Mouse (Mus musculus) spleen, adult 2 months (tissue): Measurements from ENCODE around the gene Rbm3. TPM values are rescaled to one million over a fixed set of nuclear protein-coding genes. Genes with fewer than 3 reads are reported as not detected.
"Not testable (repeated sequence)": the region's sequence is repeated elsewhere in the genome, so short reads cannot be mapped to it uniquely, and the experiment has no call there.

ENCODE experiments used
- DNase-seq, 2 experiments: peaks; one replicate each; pipeline versions ENCODE4 v3.0.0 to v3.0.0-alpha.2; 2012 to 2021; ENCODE audit warnings: low spot score in 2 of 2, low read depth in 1 of 2
- H3K27ac ChIP-seq: fragments of 200-500 bp; 2 replicates; pipeline ENCODE4 v1.5.1; 2012; ENCODE audit warnings: low read length, inconsistent platforms; ENCODE audit not compliant: insufficient read depth
- H3K27me3 ChIP-seq: fragments of 200-500 bp; 2 replicates; pipeline ENCODE4 v1.6.1; 2012; ENCODE audit warnings: mild to moderate bottlenecking, moderate library complexity, low read length, inconsistent platforms; ENCODE audit not compliant: control insufficient read depth, insufficient read depth
- H3K36me3 ChIP-seq: fragments of 200-500 bp; 2 replicates; pipeline ENCODE4 v1.6.1; 2012; ENCODE audit warnings: mild to moderate bottlenecking, low read length, inconsistent platforms; ENCODE audit not compliant: control insufficient read depth, insufficient read depth
- H3K4me1 ChIP-seq: fragments of 200-500 bp; 2 replicates; pipeline ENCODE4 v1.6.1; 2011; ENCODE audit warnings: inconsistent platforms; ENCODE audit not compliant: control insufficient read depth, insufficient read depth, insufficient read length
- H3K4me3 ChIP-seq: fragments of 200-500 bp; 2 replicates; pipeline ENCODE4 v1.5.1; 2011; ENCODE audit warnings: mild to moderate bottlenecking, inconsistent platforms; ENCODE audit not compliant: insufficient read depth, insufficient read length; ENCODE audit errors: extremely low read depth
- CTCF ChIP-seq: fragments of 200-500 bp; IDR thresholded peaks from 2 replicates; pipeline ENCODE4 v1.5.1; 2011; ENCODE audit warnings: mild to moderate bottlenecking, inconsistent platforms; ENCODE audit not compliant: insufficient read depth, insufficient read length, insufficient replicate concordance; ENCODE audit errors: extremely low read depth
- POLR2A ChIP-seq: fragments of 200-500 bp; IDR thresholded peaks from 2 replicates; pipeline ENCODE4 v1.6.1; 2011; ENCODE audit warnings: low read depth, low read length, inconsistent platforms
- WGBS: fragments of 180-500 bp; shearing (Covaris S2); methylation state at CpG from one replicate; pipeline ENCODE4 v1.1.7; 2018; 5-methylcytosine and 5-hydroxymethylcytosine counted together
- polyA plus RNA-seq: library from polyadenylated mRNA; depleted of rRNA; stranded (reverse); fragments of >200 nt; gene quantifications from 2 replicates; pipeline ENCODE4 v1.2.3, GENCODE M21; 2012

Rbm3 gene
- polyA plus RNA-seq, 1 experiment = 95.6 TPM

DNA sequence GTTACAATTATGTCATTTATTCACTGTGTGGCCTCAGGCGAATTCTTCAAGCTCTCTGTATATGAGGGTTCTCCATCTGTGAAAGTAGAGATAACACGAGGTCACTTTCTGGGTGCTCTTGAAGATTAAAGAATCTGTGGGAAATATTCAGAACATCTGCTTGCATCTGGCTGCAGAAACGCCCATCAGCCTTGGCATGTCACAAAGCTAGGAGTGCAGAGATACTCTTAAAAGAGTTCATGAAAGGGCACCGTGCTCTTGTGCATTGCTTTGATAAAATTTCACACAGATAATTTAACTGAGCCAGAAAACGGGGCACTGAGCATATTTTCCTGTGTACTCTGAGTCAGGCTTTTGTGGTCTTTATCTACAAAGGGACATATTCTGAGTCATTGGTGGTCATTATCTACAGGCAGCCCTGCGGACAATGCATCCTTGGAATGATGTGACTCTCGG is 43.4 kb downstream of the Rbm3 start:
- H3K27me3 ChIP-seq = no peaks in the 10 kb centered on the region
- H3K36me3 ChIP-seq = no peaks in the 10 kb centered on the region
- H3K4me3 ChIP-seq = no peak overlapping the region
- WGBS = 64% methylated on average over 7 of the region's 7 CpGs
- no peak overlapping the region for H3K27ac ChIP-seq
- no peak for DNase-seq
- no peaks in the 10 kb centered on the region for H3K4me1 ChIP-seq
- no peak for TF ChIP-seq CTCF
- no peak for TF ChIP-seq POLR2A

DNA sequence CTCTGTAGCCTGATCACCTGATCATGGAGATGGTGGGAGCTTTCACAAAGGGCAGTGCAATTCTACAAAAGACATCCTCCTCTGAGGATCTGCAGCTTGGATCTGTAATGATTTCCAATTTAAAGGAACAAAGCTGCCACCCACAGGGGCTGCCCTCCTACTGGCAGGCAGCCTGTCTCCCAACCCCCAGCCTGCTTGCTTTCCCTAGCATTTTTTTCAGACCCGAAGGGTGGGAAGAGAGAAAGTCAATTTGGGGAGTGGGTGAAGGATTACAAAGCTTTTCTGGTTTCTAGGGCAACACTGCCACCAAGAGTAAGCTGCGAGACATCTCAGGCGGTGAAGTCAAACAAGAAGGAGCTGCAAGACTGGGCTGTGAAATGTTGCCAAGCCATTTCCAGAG is 44.7 kb downstream of the Rbm3 start:
- H3K36me3 ChIP-seq = no peaks in the 10 kb centered on the region
- TF ChIP-seq CTCF (no peak), POLR2A (no peak)
- no peak overlapping the region for H3K27ac ChIP-seq
- no peaks in the 10 kb centered on the region for H3K27me3 ChIP-seq
- no peaks in the 10 kb centered on the region for H3K4me1 ChIP-seq
- no peak overlapping the region for H3K4me3 ChIP-seq
- DNase-seq = no peak
- WGBS = 49% methylated on average over 3 of the region's 3 CpGs

DNA sequence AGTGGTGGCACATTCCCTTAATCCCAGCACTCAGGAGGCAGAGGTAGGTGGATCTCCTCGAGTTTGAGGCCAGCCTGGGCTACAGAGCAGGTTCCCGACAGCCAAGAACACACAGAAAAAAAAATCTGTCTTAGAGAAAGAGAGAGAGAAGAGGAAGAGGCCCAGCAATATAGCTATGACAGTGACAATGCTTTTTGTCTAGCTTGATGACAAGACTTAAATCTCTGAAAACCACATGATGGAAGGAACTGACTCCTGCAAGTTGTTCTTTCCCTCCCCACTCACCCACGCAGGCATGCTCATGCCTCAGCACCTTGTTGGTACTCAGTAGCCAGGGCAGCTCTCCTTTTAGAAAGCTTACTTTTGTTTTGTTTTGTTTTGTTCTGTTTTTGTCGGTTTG is 46.2 kb downstream of the Rbm3 start:
- 37% methylated on average over 4 of the region's 4 CpGs for WGBS
- no peak overlapping the region for H3K27ac ChIP-seq

DNA sequence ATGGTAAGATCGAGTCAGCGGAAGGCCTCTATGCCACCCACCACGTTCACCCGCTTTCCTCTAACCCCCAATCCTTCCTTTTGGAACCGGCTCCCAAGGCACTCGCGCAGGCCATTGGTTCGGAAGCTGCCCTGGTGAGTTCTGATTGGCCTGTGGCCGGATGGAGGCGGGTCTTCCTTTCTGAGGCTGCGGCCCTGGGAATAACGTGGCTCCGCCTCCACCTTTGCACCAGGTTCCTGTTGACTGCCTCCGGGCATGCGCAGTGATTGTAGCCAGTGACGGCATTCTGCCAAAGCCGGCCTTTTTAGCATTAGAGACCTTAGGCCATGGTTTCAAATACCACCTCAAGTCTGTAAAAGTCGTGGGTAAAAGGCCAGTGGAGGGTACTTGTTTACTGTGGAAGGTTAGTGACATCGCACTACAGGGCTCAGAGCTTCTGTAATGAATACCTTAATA is 48.9 kb downstream of the Rbm3 start:
- no peaks in the 10 kb centered on the region for H3K36me3 ChIP-seq
- no peaks in the 10 kb centered on the region for H3K27me3 ChIP-seq
- peak overlapping the region; percentile 50 for H3K4me3 ChIP-seq
- H3K4me1 ChIP-seq = no peaks in the 10 kb centered on the region
- 25% methylated on average over 19 of the region's 19 CpGs for WGBS
- peak overlapping the region; percentile 90 for H3K27ac ChIP-seq
- no peak for TF ChIP-seq POLR2A
- no peak for TF ChIP-seq CTCF
- peak; percentile 94 to 95 for DNase-seq

More for the DNA sequence above, 46.2 kb downstream of the Rbm3 start:
- Histone ChIP-seq H3K4me1 (no peaks in the 10 kb centered on the region), H3K4me3 (no peak overlapping the region), H3K27me3 (no peaks in the 10 kb centered on the region), H3K36me3 (no peaks in the 10 kb centered on the region)
- TF ChIP-seq CTCF (no peak), POLR2A (no peak)
- no peak for DNase-seq

DNA sequence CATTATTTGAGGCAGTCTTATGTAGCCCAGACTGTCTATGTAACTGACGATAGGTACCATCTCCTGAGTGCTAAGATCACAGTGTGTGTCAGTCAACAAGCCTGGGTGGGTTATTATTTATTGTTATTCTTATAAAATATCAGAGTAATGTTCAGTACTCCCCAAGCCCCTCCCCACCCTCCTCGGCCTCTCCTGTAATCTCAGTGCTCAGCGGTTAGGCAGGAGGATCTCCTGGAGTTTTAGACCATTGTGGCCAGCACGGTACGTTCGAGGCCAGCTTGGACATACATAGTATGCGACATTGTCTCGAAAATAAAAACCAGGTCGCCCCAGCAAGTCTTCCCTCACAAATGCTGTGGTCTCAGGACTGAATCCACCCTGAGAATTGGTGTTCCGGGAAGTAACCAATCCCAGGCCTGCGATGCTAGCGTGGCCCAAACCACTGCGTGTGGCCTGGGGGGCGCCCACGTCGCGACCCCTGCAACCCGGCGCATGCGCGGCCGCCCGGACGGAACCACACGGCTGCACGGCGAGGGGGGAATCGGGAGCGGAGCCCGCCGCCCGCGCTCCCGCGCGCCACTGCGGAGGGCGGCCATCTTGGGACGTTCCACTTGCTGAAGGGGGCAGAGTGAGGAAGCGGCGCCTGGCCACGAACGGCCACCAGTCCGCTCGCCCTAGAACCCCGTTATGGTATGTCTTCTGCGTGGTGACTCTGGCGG is 49.5 kb downstream of the Rbm3 start:
- H3K27me3 ChIP-seq, H3K4me1 ChIP-seq, H3K36me3 ChIP-seq: not testable (repeated sequence)
- DNase-seq = peak in 1 of 2 experiments; percentile 70
- 28% methylated on average over 22 of the region's 48 CpGs for WGBS
- Histone ChIP-seq H3K27ac (peak overlapping the region; percentile 90), H3K4me3 (peak overlapping the region; percentile 50; the same call in 1 of the 2 replicates)

DNA sequence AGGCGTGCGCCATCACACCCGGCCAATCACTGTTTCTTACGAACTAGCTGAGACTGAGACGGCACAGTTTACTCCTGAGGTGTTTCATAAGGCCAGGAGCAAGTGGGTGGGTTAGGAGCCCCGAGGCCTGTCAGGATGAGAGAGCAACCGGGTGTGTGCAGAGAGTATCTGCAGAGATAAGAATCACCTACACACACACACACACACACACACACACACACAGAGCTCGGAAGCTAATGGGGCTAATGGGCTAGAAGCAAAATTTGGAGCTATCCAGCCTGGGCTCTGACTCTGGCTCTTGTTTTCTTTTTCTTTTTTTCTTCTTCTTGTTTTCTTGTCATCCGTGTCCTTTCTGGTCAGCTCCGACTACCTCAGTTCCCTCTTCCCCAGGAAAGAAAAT is 50.1 kb downstream of the Rbm3 start:
- no peak overlapping the region for H3K27ac ChIP-seq
- no peak for DNase-seq
- 74% methylated on average over 10 of the region's 10 CpGs for WGBS
- no peaks in the 10 kb centered on the region for H3K27me3 ChIP-seq
- H3K4me3 ChIP-seq = no peak overlapping the region
- H3K4me1 ChIP-seq = peaks cover 3% of the 10 kb centered on the region; the same call in 1 of the 2 replicates
- no peaks in the 10 kb centered on the region for H3K36me3 ChIP-seq
- TF ChIP-seq POLR2A = no peak
- no peak for TF ChIP-seq CTCF

DNA sequence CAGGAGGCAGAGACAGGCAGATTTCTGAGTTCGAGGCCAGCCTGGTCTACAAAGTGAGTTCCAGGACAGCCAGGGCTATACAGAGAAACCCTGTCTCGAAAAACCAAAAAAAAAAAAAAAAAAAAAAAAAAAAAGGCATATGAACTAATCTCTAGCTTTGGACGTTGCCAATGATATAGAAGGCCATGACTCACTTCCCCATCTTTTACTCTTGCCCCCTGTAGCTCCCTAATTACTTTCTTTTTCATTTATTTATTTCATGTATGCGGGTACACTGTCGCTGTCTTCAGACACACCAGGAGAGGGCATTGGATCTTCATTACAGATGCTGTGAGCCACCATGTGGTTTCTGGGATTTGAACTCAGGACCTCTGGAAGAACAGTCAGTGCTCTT is 54.7 kb downstream of the Rbm3 start:
- H3K27ac ChIP-seq = peak overlapping the region; percentile 79
- 55% methylated on average over 5 of the region's 5 CpGs for WGBS
- not testable (repeated sequence) for H3K27me3 ChIP-seq, DNase-seq, H3K36me3 ChIP-seq, H3K4me1 ChIP-seq, H3K4me3 ChIP-seq
